Mouse (Mus musculus) kidney, embryonic 16.5 days (tissue): ENCODE results near the gene Fam78b. TPM values are rescaled to one million over a fixed set of nuclear protein-coding genes. Genes with fewer than 3 reads are reported as not detected.

ENCODE experiments used
- ATAC-seq: fragments of 200-750 bp; cut with Nextera tagmentation; 2 replicates; pipeline ENCODE4 v1.8.0; 2017; ENCODE audit warnings: moderate TSS enrichment; ENCODE audit not compliant: low FRiP score, low TSS enrichment
- H3K27ac ChIP-seq: fragments of 300-500 bp; sonication (generic); 2 replicates; pipeline ENCODE4 v1.5.1; 2014; ENCODE audit warnings: low read length
- H3K27me3 ChIP-seq: fragments of 300-500 bp; sonication (generic); 2 replicates; pipeline ENCODE4 v1.6.1; 2014; ENCODE audit warnings: low read length, control low read depth, mixed read lengths; ENCODE audit not compliant: insufficient read depth
- H3K36me3 ChIP-seq: fragments of 300-500 bp; sonication (generic); 2 replicates; pipeline ENCODE4 v1.6.1; 2014; ENCODE audit warnings: low read length, control low read depth, mixed read lengths; ENCODE audit not compliant: insufficient read depth
- H3K4me1 ChIP-seq: fragments of 300-500 bp; sonication (generic); 2 replicates; pipeline ENCODE4 v1.6.1; 2014; ENCODE audit warnings: low read length, control low read depth, mixed read lengths; ENCODE audit not compliant: insufficient read depth
- H3K4me2 ChIP-seq: fragments of 300-500 bp; sonication (generic); replicated peaks from 2 replicates; pipeline ENCODE4 v1.6.1; 2014; ENCODE audit warnings: low read depth, low read length
- H3K4me3 ChIP-seq: fragments of 300-500 bp; sonication (generic); 2 replicates; pipeline ENCODE4 v1.5.1; 2014; ENCODE audit warnings: mild to moderate bottlenecking, low read length
- H3K9ac ChIP-seq: fragments of 300-500 bp; sonication (generic); replicated peaks from 2 replicates; pipeline ENCODE4 v1.6.1; 2014; ENCODE audit warnings: low read length
- H3K9me3 ChIP-seq: fragments of 300-500 bp; sonication (generic); 2 replicates; pipeline ENCODE4 v1.6.1; 2016; ENCODE audit warnings: low read length, control low read depth
- WGBS: fragments of 180-500 bp; shearing (Covaris S2); extraction: QIAGEN DNeasy Blood & Tissue Kit; methylation state at CpG from one replicate; pipeline ENCODE4 v1.1.7; 2014; 5-methylcytosine and 5-hydroxymethylcytosine counted together
- polyA plus RNA-seq: library from polyadenylated mRNA; unstranded; fragments of >200 nt; fragmentation: Nextera tagmentation; extraction: Ambion mirVana; gene quantifications from 2 replicates; pipeline ENCODE4 v1.2.1, GENCODE M21; 2015

The Fam78b gene
- polyA plus RNA-seq, 1 experiment from 2014 or later: 0.34 TPM

DNA sequence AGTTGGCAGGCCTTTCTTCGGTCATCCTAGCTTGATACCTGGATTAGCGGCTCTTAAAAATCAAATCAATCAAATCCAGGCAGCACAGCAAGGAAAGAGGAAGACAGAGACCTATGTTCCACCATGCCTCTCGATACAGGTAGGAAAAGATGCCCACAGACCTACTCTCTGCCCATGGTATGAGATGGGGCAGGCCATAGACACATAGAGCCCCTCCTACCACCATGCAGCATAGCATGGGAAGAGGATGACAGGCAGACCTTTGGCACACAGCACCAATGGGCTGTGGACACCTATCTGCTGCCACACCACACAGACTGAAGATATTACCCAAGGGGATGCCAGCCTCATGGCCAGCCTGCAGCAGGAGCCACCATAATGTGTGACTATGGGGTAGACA lies 124.7 kb downstream of the Fam78b start:
- Histone ChIP-seq H3K4me2 (no peak overlapping the region), H3K4me3 (no peak overlapping the region), H3K4me1 (no peaks in the 10 kb centered on the region), H3K9me3 (no peaks in the 10 kb centered on the region), H3K9ac (no peak overlapping the region), H3K27ac (no peak overlapping the region), H3K27me3 (no peaks in the 10 kb centered on the region), H3K36me3 (no peaks in the 10 kb centered on the region)
- WGBS: 81% methylated on average over 3 of the region's 3 CpGs
- no peak for ATAC-seq

DNA sequence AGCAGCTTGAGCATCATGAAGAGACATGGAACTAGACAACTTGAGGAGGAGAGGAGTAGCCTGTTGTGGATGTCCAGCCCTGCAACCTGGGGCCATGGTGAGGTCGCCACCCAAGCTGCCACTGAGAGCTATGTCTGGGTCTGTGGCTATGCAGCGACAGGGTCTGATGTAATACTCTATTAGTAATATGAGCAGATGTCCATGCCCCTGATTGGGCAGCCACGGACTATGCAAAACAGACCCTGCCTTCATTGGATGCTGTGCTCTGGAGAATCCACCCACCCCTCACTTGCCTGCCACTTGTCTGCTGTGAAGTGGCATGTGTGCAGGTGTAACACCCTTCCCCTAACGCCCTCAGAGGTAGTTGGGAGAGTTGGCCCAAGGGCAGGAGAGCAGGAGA lies 125.1 kb downstream of the Fam78b start:
- no peak overlapping the region for H3K4me3 ChIP-seq
- 66% methylated on average over 4 of the region's 4 CpGs for WGBS
- no peaks in the 10 kb centered on the region for H3K36me3 ChIP-seq
- H3K27ac ChIP-seq: no peak overlapping the region
- no peaks in the 10 kb centered on the region for H3K4me1 ChIP-seq
- H3K27me3 ChIP-seq: no peaks in the 10 kb centered on the region
- peak; percentile 23; the same call in 1 of the 2 replicates for ATAC-seq
- H3K4me2 ChIP-seq: no peak overlapping the region
- no peaks in the 10 kb centered on the region for H3K9me3 ChIP-seq
- no peak overlapping the region for H3K9ac ChIP-seq

DNA sequence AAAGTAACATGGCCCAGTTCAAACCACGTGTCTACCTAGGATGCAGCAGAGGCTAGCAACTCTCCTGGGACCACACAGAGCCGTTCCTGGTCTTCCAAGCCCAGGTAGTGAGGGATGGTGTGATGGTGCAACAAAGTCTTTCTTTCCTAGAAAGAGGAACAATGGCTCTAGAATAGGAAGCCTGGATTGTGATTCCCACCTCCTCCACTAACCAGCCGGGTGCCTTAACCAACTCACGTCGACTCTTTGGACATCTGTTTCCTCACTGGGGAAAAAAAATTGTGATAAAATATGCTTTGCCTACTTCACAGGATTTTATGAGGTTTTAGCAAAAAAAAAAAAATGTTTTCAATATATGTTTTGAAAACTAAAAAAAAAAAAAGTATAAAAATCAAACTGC lies 134.5 kb downstream of the Fam78b start:
- Histone ChIP-seq H3K4me1 (no peaks in the 10 kb centered on the region), H3K36me3 (no peaks in the 10 kb centered on the region), H3K9me3 (peaks cover 6% of the 10 kb centered on the region), H3K9ac (no peak overlapping the region), H3K27me3 (no peaks in the 10 kb centered on the region), H3K4me3 (no peak overlapping the region), H3K4me2 (no peak overlapping the region), H3K27ac (no peak overlapping the region)
- no peak for ATAC-seq
- 88% methylated on average over 5 of the region's 5 CpGs for WGBS
